8 mouse cellular contexts compared by ENCODE assay signal in the genomic region with DNA sequence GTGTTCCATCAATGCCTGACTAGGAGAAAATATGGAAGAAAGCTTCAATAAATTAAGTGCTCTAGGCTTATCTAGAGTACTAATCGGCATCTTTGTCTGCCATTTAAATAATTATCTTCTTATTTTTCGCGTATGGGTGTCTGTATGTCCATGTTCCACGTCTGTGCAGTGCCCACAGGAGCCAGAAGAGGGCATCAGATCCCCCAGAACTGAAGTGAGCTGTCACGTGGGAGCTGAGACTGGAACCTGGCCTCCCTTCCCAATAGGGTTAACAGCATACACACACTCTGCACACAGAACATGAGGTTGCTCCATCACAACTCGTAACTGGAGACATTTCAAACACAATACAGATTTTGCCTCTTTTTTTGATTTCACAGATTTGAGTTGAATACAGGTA.
DNase-seq lines count a peak whose midpoint lies in the region; ATAC-seq and TF ChIP-seq lines count a peak whose summit lies in the region.

No protein-coding gene starts in this region.

- H3K9ac ChIP-seq in hindbrain, embryonic 12.5 days, result no peak overlapping the region
- no peak overlapping the region for H3K9ac ChIP-seq in stomach, postnatal 0 days (ENCODE audit: low read length)
- no peak overlapping the region for H3K9ac ChIP-seq in forebrain, embryonic 15.5 days (replicated peaks)

- no peak overlapping the region for H3K4me2 ChIP-seq in hindbrain, embryonic 12.5 days (replicated peaks)
- no peak overlapping the region for H3K4me2 ChIP-seq in stomach, postnatal 0 days (replicated peaks; ENCODE audit: low read depth)
- no peak overlapping the region for H3K4me2 ChIP-seq in forebrain, embryonic 15.5 days (replicated peaks)

- DNase-seq in hindbrain, embryonic 10.5 days (ENCODE audit: low spot score), result peak; percentile 41
- peak; percentile 45 for DNase-seq in adrenal gland, adult 8-10 months
- peak; percentile 27 for DNase-seq in fibroblast of lung, adult 2 months (ENCODE audit: low read depth)
- peak; percentile 11 for DNase-seq in left cerebral cortex, adult 11 months (ENCODE audit: low spot score)
- peak; percentile 57 for DNase-seq in stomach, postnatal 0 days (ENCODE audit: low spot score)

- TF ChIP-seq EP300 in stomach, postnatal 0 days (optimal IDR thresholded peaks at IDR 0.05), result no peak

- no peaks in the 10 kb centered on the region for H3K36me3 ChIP-seq in hindbrain, embryonic 10.5 days
- no peaks in the 10 kb centered on the region for H3K36me3 ChIP-seq in hindbrain, embryonic 12.5 days
- H3K36me3 ChIP-seq in C2C12 (ENCODE audit: control insufficient read depth, insufficient read depth), result no peaks in the 10 kb centered on the region
- H3K36me3 ChIP-seq in stomach, postnatal 0 days (ENCODE audit: control insufficient read depth, insufficient read depth, low read length), result no peaks in the 10 kb centered on the region
- H3K36me3 ChIP-seq in forebrain, embryonic 15.5 days, result no peaks in the 10 kb centered on the region

- no peaks in the 10 kb centered on the region for H3K79me3 ChIP-seq in C2C12 (ENCODE audit: low read depth)

- H3K4me1 ChIP-seq in hindbrain, embryonic 10.5 days (replicated peaks), result no peaks in the 10 kb centered on the region
- no peaks in the 10 kb centered on the region for H3K4me1 ChIP-seq in hindbrain, embryonic 12.5 days
- H3K4me1 ChIP-seq in stomach, postnatal 0 days (replicated peaks; ENCODE audit: control insufficient read depth, insufficient read depth), result no peaks in the 10 kb centered on the region
- no peaks in the 10 kb centered on the region for H3K4me1 ChIP-seq in forebrain, embryonic 15.5 days

- H3K79me2 ChIP-seq in C2C12 (ENCODE audit: control insufficient read depth, insufficient read depth), result no peaks in the 10 kb centered on the region

- 59% methylated on average over 6 of the region's 6 CpGs for WGBS in hindbrain, embryonic 10.5 days
- WGBS in hindbrain, embryonic 12.5 days, result 68% methylated on average over 6 of the region's 6 CpGs
- WGBS in stomach, postnatal 0 days, result 65% methylated on average over 6 of the region's 6 CpGs
- 66% methylated on average over 6 of the region's 6 CpGs for WGBS in forebrain, embryonic 15.5 days

- no peak overlapping the region for H3K4me3 ChIP-seq in hindbrain, embryonic 10.5 days
- no peak overlapping the region for H3K4me3 ChIP-seq in hindbrain, embryonic 12.5 days
- no peak overlapping the region for H3K4me3 ChIP-seq in C2C12 (ENCODE audit: insufficient read depth, poor library complexity, severe bottlenecking)
- no peak overlapping the region for H3K4me3 ChIP-seq in stomach, postnatal 0 days (ENCODE audit: low read depth, low read length)
- no peak overlapping the region for H3K4me3 ChIP-seq in forebrain, embryonic 15.5 days

- no peak for ATAC-seq in hindbrain, embryonic 12.5 days (ENCODE audit: low FRiP score)
- no peak for ATAC-seq in stomach, postnatal 0 days (ENCODE audit: low FRiP score, low TSS enrichment)
- no peak for ATAC-seq in forebrain, embryonic 15.5 days (replicated peaks)

- no peak overlapping the region for H3K27ac ChIP-seq in hindbrain, embryonic 10.5 days
- no peak overlapping the region for H3K27ac ChIP-seq in hindbrain, embryonic 12.5 days
- H3K27ac ChIP-seq in stomach, postnatal 0 days (replicated peaks), result no peak overlapping the region
- H3K27ac ChIP-seq in forebrain, embryonic 15.5 days (replicated peaks), result no peak overlapping the region

- 0 out of 2 replicates have a peak, but pooled peaks cover 2% of the 10 kb centered on the region for H3K9me3 ChIP-seq in hindbrain, embryonic 10.5 days
- no peaks in the 10 kb centered on the region for H3K9me3 ChIP-seq in hindbrain, embryonic 12.5 days (replicated peaks)
- no peaks in the 10 kb centered on the region for H3K9me3 ChIP-seq in stomach, postnatal 0 days (ENCODE audit: control insufficient read depth, low read length)
- H3K9me3 ChIP-seq in forebrain, embryonic 15.5 days, result no peaks in the 10 kb centered on the region

- no peak for TF ChIP-seq CTCF in C2C12 (IDR thresholded peaks at IDR 0.05; ENCODE audit: control insufficient read depth, insufficient read depth, insufficient read length)
- TF ChIP-seq CTCF in stomach, postnatal 0 days (IDR thresholded peaks at IDR 0.05; ENCODE audit: low read depth), result peak; percentile 70

- H3ac ChIP-seq in C2C12 (ENCODE audit: control insufficient read depth, insufficient read length, low read depth), result no peak overlapping the region

- H3K27me3 ChIP-seq in hindbrain, embryonic 10.5 days (ENCODE audit: insufficient read depth, poor library complexity, severe bottlenecking), result no peaks in the 10 kb centered on the region
- no peaks in the 10 kb centered on the region for H3K27me3 ChIP-seq in hindbrain, embryonic 12.5 days
- H3K27me3 ChIP-seq in C2C12 (ENCODE audit: control insufficient read depth, insufficient read depth, insufficient read length), result no peaks in the 10 kb centered on the region
- H3K27me3 ChIP-seq in stomach, postnatal 0 days (ENCODE audit: control insufficient read depth, insufficient read depth, low read length), result no peaks in the 10 kb centered on the region
- no peaks in the 10 kb centered on the region for H3K27me3 ChIP-seq in forebrain, embryonic 15.5 days

TF ChIP-seq in C2C12, 6 proteins besides CTCF, POLR2A, EP300 and RAD21:
- TF ChIP-seq MYOD1 (IDR thresholded peaks at IDR 0.05; ENCODE audit: control insufficient read depth, insufficient read length, low read depth), result no peak
- no peak for TF ChIP-seq MYOG (IDR thresholded peaks at IDR 0.05; ENCODE audit: control insufficient read depth, extremely low read depth, insufficient read length)
- TF ChIP-seq USF1 (IDR thresholded peaks at IDR 0.05; ENCODE audit: low read depth), result peak; percentile 72
- TF ChIP-seq CEBPB (IDR thresholded peaks at IDR 0.05; ENCODE audit: low read depth), result no peak
- no peak for TF ChIP-seq FOSL1 (IDR thresholded peaks at IDR 0.05; ENCODE audit: insufficient read depth, low read length, poor library complexity, severe bottlenecking)
- TF ChIP-seq MAX (IDR thresholded peaks at IDR 0.05), result no peak
